Mouse (Mus musculus): ENCODE results near the gene Zfyve19.
A peak's percentile ranks its signal among the peaks of the same experiment; 100 is the strongest.

The Zfyve19 gene

GRCm38 (mm10) chr2:119250826-119251478, 42.5 kb downstream of the Zfyve19 start:
- peak; percentile 69 for DNase-seq (ENCODE audit: low read depth, low spot score)

- DNase-seq (ENCODE audit: low read depth, low spot score): no peak
These were observed 46.6 kb downstream of the Zfyve19 start for GRCm38 (mm10) chr2:119254976-119255375.

- DNase-seq (ENCODE audit: low read depth, low spot score): no peak
These were observed 52.1 kb downstream of the Zfyve19 start for GRCm38 (mm10) chr2:119260518-119260917.

DNA sequence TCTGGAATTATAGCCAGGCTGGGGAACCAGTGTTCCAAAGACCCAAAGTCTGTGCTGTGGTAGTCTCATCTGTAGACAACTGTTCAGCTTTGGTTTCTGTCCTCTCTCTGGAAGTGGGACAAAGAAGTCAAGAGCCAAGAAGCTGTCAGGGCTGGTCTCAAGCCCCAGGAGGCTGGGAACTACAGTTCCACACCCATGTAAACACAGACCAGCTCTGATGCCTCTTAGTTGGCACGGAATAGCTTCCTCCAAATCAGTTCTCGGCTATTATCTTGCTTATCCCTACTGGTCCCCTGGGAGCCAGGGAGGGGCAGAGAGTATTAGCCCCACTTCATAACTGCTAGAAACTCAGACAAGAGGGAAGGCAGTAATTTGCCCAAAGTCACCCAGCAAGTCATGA, 52.9 kb downstream of the Zfyve19 start:
- DNase-seq (ENCODE audit: low read depth, low spot score): no peak

DNA sequence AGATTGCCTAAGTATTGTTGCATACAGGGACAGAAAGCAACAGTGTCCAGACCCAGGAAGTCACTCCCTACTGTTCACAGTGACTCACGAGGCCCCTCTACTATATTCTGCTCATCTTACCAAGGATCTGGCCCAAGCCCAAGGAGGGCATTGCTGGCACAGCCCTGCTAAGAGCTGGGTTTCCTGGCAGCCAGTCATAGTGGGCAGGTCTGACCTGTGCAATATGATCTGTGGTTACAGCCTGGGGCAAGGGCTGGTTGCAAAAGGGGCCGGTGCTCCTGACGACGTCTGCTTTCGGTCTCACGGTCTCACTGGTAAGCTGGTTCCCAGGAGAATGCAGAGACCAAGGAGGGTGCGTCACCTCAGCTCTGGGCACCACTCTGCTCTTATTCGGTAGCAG, 54.6 kb downstream of the Zfyve19 start:
- DNase-seq (ENCODE audit: low read depth, low spot score): no peak

DNA sequence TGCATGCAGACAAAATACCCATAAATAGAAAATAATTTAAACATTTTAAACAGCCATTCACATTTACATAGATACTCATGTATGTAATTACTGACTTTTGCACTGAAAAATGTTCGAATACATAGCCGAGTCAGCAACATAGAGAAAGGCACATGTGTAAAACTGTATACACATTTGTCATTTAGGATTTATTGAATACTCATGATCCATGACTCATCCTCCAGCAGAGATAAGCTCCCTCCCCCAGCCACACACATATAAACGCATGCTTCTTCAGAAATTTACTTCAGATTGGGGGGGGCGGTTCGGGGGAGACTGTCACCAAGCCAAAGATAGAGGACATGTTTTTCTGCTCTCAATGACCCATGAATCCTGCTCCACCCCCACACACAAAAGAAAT, 55.4 kb downstream of the Zfyve19 start:
- DNase-seq (ENCODE audit: low read depth, low spot score): no peak
